Mouse (Mus musculus) cortical plate, adult 2 months (tissue): ENCODE results near the gene Erf.

ENCODE experiments used
- CTCF ChIP-seq: fragments of 200-500 bp; IDR thresholded peaks from 2 replicates; pipeline ENCODE4 v1.5.1; 2011; ENCODE audit warnings: mild to moderate bottlenecking, control low read depth, low read length; ENCODE audit not compliant: insufficient read depth; ENCODE audit errors: extremely low read depth
- POLR2A ChIP-seq: fragments of 200-500 bp; IDR thresholded peaks from 2 replicates; pipeline ENCODE4 v1.6.1; 2011; ENCODE audit warnings: mild to moderate bottlenecking, low read length, control low read depth; ENCODE audit not compliant: insufficient read depth; ENCODE audit errors: extremely low read depth

GRCm38 (mm10) chr7:25294495-25294894 lies 43.9 kb upstream of the Erf start:
- TF ChIP-seq POLR2A (no peak), CTCF (no peak)
